9 mouse cellular contexts compared by ENCODE assay signal in the genomic region with DNA sequence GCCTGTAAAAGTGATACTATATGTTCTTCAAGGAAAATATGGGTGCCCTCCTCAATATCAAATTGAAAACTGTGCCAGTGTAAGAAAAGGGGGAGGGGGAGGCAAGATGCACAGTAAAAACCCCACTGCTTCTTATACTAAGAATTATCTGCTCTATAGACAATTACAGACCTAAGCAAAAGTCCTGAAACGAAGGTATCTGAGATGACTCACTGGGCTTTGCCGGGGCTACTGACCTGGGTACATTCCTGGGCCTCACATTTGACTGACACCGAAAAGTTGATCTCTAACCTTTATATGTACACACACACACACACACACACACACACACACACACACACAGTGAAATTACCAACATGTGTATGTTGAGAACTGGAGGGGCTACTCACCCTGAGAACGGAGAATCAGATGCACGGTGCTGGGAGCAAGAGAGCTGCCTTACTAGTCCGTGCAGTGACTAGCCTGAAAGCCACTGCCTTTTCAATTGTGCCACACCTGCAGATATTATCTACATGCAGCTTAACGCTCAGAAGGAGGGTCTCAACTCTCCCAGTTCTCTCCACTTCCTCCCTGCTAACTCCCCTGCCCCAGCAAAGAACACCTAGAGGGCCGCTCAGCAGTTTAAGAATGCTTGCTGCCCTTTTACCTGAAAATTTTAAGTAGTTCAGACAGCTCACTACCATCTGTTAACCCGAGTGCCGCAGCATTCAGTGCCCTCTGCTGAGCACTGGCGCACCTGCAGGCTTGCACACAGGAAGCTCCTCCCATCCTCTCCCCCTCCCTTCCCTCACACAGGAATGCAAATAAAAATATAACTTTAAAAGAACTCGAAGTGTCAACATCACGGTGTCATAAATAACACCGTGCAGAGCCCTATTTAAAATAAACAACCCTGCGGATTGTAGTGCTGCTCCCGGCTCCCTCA. TPM values are rescaled to one million over a fixed set of nuclear protein-coding genes. Genes with fewer than 3 reads are reported as not detected.
DNase-seq lines count a peak whose midpoint lies in the region; ATAC-seq lines count a peak whose summit lies in the region.
"Had no signal": no experiment of that assay in that cellular context is flagged by ENCODE, and none has a peak within 500 bp of the region (broad histone marks: within the 10 kb centered on the region; RNA-seq: fewer than 3 reads in every experiment).

No protein-coding gene starts in this region.

- peak overlapping the region; percentile 63 for H3K9ac ChIP-seq in embryonic facial prominence, embryonic 14.5 days (ENCODE audit: low read depth, low read length)
- H3K9ac ChIP-seq in limb, embryonic 13.5 days: peak overlapping the region; percentile 53
- H3K9ac ChIP-seq in midbrain, embryonic 15.5 days: peak overlapping the region; percentile 37

- DNase-seq in 3134 (ENCODE audit: extremely low read depth, insufficient read length, low spot score): peak; percentile 76
- peak; percentile 82 to 86 for DNase-seq in adrenal gland, postnatal 36 days
- peak; percentile 90 for DNase-seq in embryonic facial prominence, embryonic 14.5 days (ENCODE audit: low spot score)
- peak; percentile 92 for DNase-seq in heart, adult 8-10 months (ENCODE audit: low spot score)
- peak; percentile 94 to 96 for DNase-seq in kidney, adult 8-10 months
- peak; percentile 70 to 87 for DNase-seq in spleen, postnatal 10 days (ENCODE audit: low spot score in 2 of 2)

- H3K27me3 ChIP-seq in embryonic facial prominence, embryonic 14.5 days (replicated peaks; ENCODE audit: control insufficient read depth, insufficient read depth, low read length): no peaks in the 10 kb centered on the region
- no peaks in the 10 kb centered on the region for H3K27me3 ChIP-seq in limb, embryonic 13.5 days
- H3K27me3 ChIP-seq in midbrain, embryonic 15.5 days (replicated peaks): no peaks in the 10 kb centered on the region

- H3K4me1 ChIP-seq in embryonic facial prominence, embryonic 14.5 days (ENCODE audit: control insufficient read depth, insufficient read depth, low read length): 0 out of 2 replicates have a peak, but pooled peaks cover 5% of the 10 kb centered on the region
- H3K4me1 ChIP-seq in limb, embryonic 13.5 days: no peaks in the 10 kb centered on the region
- peaks cover 4% of the 10 kb centered on the region for H3K4me1 ChIP-seq in midbrain, embryonic 15.5 days

- 18% methylated on average over 16 of the region's 16 CpGs for WGBS in embryonic facial prominence, embryonic 14.5 days
- WGBS in limb, embryonic 13.5 days: 24% methylated on average over 16 of the region's 16 CpGs
- WGBS in midbrain, embryonic 15.5 days: 21% methylated on average over 16 of the region's 16 CpGs

- peak; percentile 94 for ATAC-seq in embryonic facial prominence, embryonic 14.5 days (ENCODE audit: low read depth)
- ATAC-seq in limb, embryonic 13.5 days (ENCODE audit: low FRiP score, low read depth): peak; percentile 97
- peak; percentile 99 for ATAC-seq in midbrain, embryonic 15.5 days (replicated peaks)

- peak overlapping the region; percentile 64 for H3K4me2 ChIP-seq in embryonic facial prominence, embryonic 14.5 days (ENCODE audit: low read depth, low read length)
- peak overlapping the region; percentile 71 for H3K4me2 ChIP-seq in limb, embryonic 13.5 days (replicated peaks)
- H3K4me2 ChIP-seq in midbrain, embryonic 15.5 days: peak overlapping the region; percentile 75

- H3K27ac ChIP-seq in embryonic facial prominence, embryonic 14.5 days (replicated peaks; ENCODE audit: low read depth, low read length): peak overlapping the region; percentile 8; the same call in 1 of the 2 replicates
- no peak overlapping the region for H3K27ac ChIP-seq in limb, embryonic 13.5 days
- H3K27ac ChIP-seq in midbrain, embryonic 15.5 days: no peak overlapping the region

- H3K36me3 ChIP-seq in embryonic facial prominence, embryonic 14.5 days (ENCODE audit: control insufficient read depth, insufficient read depth, low read length): no peaks in the 10 kb centered on the region
- no peaks in the 10 kb centered on the region for H3K36me3 ChIP-seq in limb, embryonic 13.5 days
- no peaks in the 10 kb centered on the region for H3K36me3 ChIP-seq in midbrain, embryonic 15.5 days (replicated peaks)
- H3K36me3 ChIP-seq: G1E had no signal

- no peaks in the 10 kb centered on the region for H3K9me3 ChIP-seq in embryonic facial prominence, embryonic 14.5 days (ENCODE audit: control insufficient read depth, low read length)
- no peaks in the 10 kb centered on the region for H3K9me3 ChIP-seq in limb, embryonic 13.5 days
- H3K9me3 ChIP-seq in midbrain, embryonic 15.5 days: no peaks in the 10 kb centered on the region

- H3K4me3 ChIP-seq in embryonic facial prominence, embryonic 14.5 days (ENCODE audit: low read depth, low read length): peak overlapping the region; percentile 57
- peak overlapping the region; percentile 54 for H3K4me3 ChIP-seq in limb, embryonic 13.5 days
- peak overlapping the region; percentile 43 for H3K4me3 ChIP-seq in midbrain, embryonic 15.5 days

RNA-seq across cellular contexts. Expression of gene Cd69, which starts 37.6 kb away (rescaled TPM):
- under 1 TPM; 0.13 to 0.30 TPM for total RNA-seq in adrenal gland, postnatal 36 days (2021)
- polyA plus RNA-seq in embryonic facial prominence, embryonic 14.5 days (2014; fragmentation: Nextera tagmentation; extraction: Ambion mirVana): 0.18 and 0.35 TPM in 2 replicates
- total RNA-seq in heart, adult 8-10 months (2022): under 1 TPM in 1 of 4 experiments, not detected in 3; 0.16 TPM
- polyA plus RNA-seq in limb, embryonic 13.5 days (2015; fragmentation: Nextera tagmentation; extraction: Ambion mirVana): 0.08 and 0.11 TPM in 2 replicates
- polyA plus RNA-seq in midbrain, embryonic 15.5 days (2015; fragmentation: Nextera tagmentation; extraction: Ambion mirVana): not detected in 2 replicates
- total RNA-seq: G1E had no signal
- polyA plus RNA-seq: G1E had no signal

RNA-seq across cellular contexts. Expression of gene Clec2d, which starts 57.2 kb away (rescaled TPM):
- 10 to 100 TPM; 39.7 to 59.7 TPM for total RNA-seq in adrenal gland, postnatal 36 days (2021)
- polyA plus RNA-seq in embryonic facial prominence, embryonic 14.5 days (2014; fragmentation: Nextera tagmentation; extraction: Ambion mirVana): 0.51 and 0.97 TPM in 2 replicates
- 10 to 100 TPM; 28.4 to 43.3 (median 34.1) TPM for total RNA-seq in heart, adult 8-10 months (2022)
- 0.15 TPM in 1 of 2 replicates, not detected in the other for polyA plus RNA-seq in limb, embryonic 13.5 days (2015; fragmentation: Nextera tagmentation; extraction: Ambion mirVana)
- polyA plus RNA-seq in midbrain, embryonic 15.5 days (2015; fragmentation: Nextera tagmentation; extraction: Ambion mirVana): not detected in 2 replicates
- total RNA-seq: G1E had no signal
- polyA plus RNA-seq: G1E had no signal
